Mouse (Mus musculus): ENCODE measurements at regions not wholly inside any gene's neighbourhood (a gene's known extent, or its start where the extent isn't known, plus 50 kb on each side); places are given as distances from the start of the nearest gene placed in this dataset.

DNA sequence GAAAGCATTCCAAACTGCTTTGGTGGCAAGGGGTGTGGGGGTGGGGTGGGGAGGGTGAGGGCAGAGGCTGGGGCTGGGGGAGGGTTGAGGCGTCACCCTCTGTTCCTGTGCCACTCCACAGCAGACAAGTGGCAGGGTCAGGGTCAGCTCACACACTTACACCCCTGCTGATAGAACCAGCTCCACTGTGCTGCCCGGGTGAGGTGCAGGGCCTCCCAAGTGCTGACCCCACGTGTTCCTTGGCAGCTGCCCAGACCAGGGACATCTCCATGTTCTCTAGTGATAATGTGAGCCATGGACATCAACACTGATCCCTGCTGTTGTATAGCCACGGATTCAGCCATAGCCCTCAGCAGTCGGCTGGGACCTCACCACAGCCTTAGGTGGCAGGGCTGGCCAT, 1652.3 kb upstream of the Gm7489 start:
- no peak overlapping the region for H3ac ChIP-seq (ENCODE audit: control insufficient read depth, insufficient read length)

DNA sequence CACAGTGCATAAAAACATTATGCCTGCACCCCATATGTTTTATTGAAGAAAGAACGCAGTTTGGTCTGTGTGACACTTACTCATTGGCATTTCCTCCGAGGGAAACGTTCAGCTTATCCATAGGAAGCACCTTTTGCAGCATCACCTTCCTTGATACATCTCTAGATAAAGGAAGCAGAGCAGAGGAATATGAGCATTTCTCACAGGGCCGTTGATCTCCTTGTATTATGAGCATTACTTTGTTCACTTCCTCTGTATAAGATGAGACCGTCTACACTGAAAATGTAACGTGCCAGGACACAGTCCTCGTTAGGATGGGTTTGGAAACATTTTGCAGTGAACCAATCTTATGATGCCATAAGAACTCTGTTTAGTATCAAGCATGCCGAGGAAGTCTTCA, 1648.5 kb upstream of the Gm7489 start:
- H3K4me3 ChIP-seq = no peak overlapping the region
- TF ChIP-seq REST (IDR thresholded peaks at IDR 0.05; ENCODE audit: insufficient read depth, insufficient read length) (no peak), SRF (IDR thresholded peaks at IDR 0.05; ENCODE audit: control insufficient read depth, insufficient read length, low read depth) (no peak), MAX (IDR thresholded peaks at IDR 0.05; ENCODE audit: low read depth) (no peak), E2F4 (IDR thresholded peaks at IDR 0.05; ENCODE audit: insufficient read depth) (no peak), MYOG (IDR thresholded peaks at IDR 0.05; ENCODE audit: control insufficient read depth in 1 of 3, insufficient read depth in 1 of 3, insufficient read length in 2 of 3, low read depth in 2 of 3) (no peak), POLR2A (IDR thresholded peaks at IDR 0.05; ENCODE audit: insufficient read length, low read depth) (no peak), TCF3 (IDR thresholded peaks at IDR 0.05; ENCODE audit: insufficient read length, low read depth) (no peak), TCF12 (IDR thresholded peaks at IDR 0.05; ENCODE audit: insufficient read depth, poor library complexity, severe bottlenecking) (no peak), CEBPB (IDR thresholded peaks at IDR 0.05; ENCODE audit: insufficient read depth, poor library complexity, severe bottlenecking) (no peak), USF1 (IDR thresholded peaks at IDR 0.05; ENCODE audit: low read depth) (no peak), POLR2AphosphoS2 (IDR thresholded peaks at IDR 0.05; ENCODE audit: insufficient read length, low read depth) (no peak), MYOD1 (IDR thresholded peaks at IDR 0.05; ENCODE audit: control insufficient read depth in 1 of 3, insufficient read length in 2 of 3, low read depth in 2 of 3) (no peak)
- H3K36me3 ChIP-seq (ENCODE audit: control insufficient read depth, insufficient read depth) = no peaks in the 10 kb centered on the region
- H3K79me2 ChIP-seq (ENCODE audit: control insufficient read depth, insufficient read depth) = no peaks in the 10 kb centered on the region
- H3ac ChIP-seq (ENCODE audit: control insufficient read depth, insufficient read length) = no peak overlapping the region
- no peaks in the 10 kb centered on the region for H3K27me3 ChIP-seq (ENCODE audit: control insufficient read depth, insufficient read depth, insufficient read length)
- no peak overlapping the region for H3K4me2 ChIP-seq (ENCODE audit: low read depth)

More for the DNA sequence above, 1652.3 kb upstream of the Gm7489 start:
- H3K4me2 ChIP-seq (ENCODE audit: low read depth) = no peak overlapping the region
- TF ChIP-seq E2F4 (IDR thresholded peaks at IDR 0.05; ENCODE audit: insufficient read depth) (no peak), TCF12 (IDR thresholded peaks at IDR 0.05; ENCODE audit: insufficient read depth, poor library complexity, severe bottlenecking) (no peak), MYOD1 (IDR thresholded peaks at IDR 0.05; ENCODE audit: control insufficient read depth in 1 of 3, insufficient read length in 2 of 3, low read depth in 2 of 3) (no peak), POLR2A (IDR thresholded peaks at IDR 0.05; ENCODE audit: insufficient read length, low read depth) (no peak)
- no peaks in the 10 kb centered on the region for H3K36me3 ChIP-seq (ENCODE audit: control insufficient read depth, insufficient read depth)
- no peaks in the 10 kb centered on the region for H3K79me2 ChIP-seq (ENCODE audit: control insufficient read depth, insufficient read depth)
- no peak overlapping the region for H3K4me3 ChIP-seq
- no peaks in the 10 kb centered on the region for H3K27me3 ChIP-seq (ENCODE audit: control insufficient read depth, insufficient read depth, insufficient read length)

DNA sequence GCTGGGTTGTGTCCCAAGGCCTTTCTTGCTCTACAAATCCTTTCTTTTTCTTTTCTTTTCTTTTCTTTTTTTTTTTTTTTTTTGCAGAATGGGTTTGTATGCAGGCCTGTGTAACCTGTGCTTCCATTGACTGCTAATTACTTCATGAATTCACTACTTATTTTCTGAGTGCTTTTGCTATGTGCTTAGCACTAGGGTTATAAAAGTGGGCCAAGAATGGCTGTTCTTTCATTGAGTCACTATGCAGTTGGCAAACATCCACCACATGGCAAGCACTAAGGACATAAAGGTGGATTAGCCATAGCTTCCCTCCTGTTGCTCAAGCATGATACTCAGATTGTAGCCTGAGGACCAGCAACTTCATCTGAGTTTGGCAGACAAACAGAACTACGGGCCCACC, 1641.8 kb upstream of the Gm7489 start:
- no peaks in the 10 kb centered on the region for H3K36me3 ChIP-seq (ENCODE audit: control insufficient read depth, insufficient read depth)
- H3K27me3 ChIP-seq (ENCODE audit: control insufficient read depth, insufficient read depth, insufficient read length) = no peaks in the 10 kb centered on the region
- no peak overlapping the region for H3K4me3 ChIP-seq
- H3K4me2 ChIP-seq (ENCODE audit: low read depth) = no peak overlapping the region
- no peak for TF ChIP-seq MYOG (IDR thresholded peaks at IDR 0.05; ENCODE audit: control insufficient read depth in 1 of 3, insufficient read depth in 1 of 3, insufficient read length in 2 of 3, low read depth in 2 of 3)
- TF ChIP-seq TCF12 (IDR thresholded peaks at IDR 0.05; ENCODE audit: insufficient read depth, poor library complexity, severe bottlenecking) = no peak
- TF ChIP-seq E2F4 (IDR thresholded peaks at IDR 0.05; ENCODE audit: insufficient read depth) = no peak
- no peak for TF ChIP-seq POLR2A (IDR thresholded peaks at IDR 0.05; ENCODE audit: insufficient read length, low read depth)
- H3K79me2 ChIP-seq (ENCODE audit: control insufficient read depth, insufficient read depth) = no peaks in the 10 kb centered on the region
- H3ac ChIP-seq (ENCODE audit: control insufficient read depth, insufficient read length) = no peak overlapping the region

Data from myocyte (in vitro differentiated cells).